Mouse (Mus musculus): ENCODE data around the gene Pklr. TPM values are rescaled to one million over a fixed set of nuclear protein-coding genes. Genes with fewer than 3 reads are reported as not detected.

Gene Pklr
- polyA plus RNA-seq, 1 experiment from 2014 or later, result 6.6 TPM

GRCm38 (mm10) chr3:89161786-89162185, 25.8 kb downstream of the Pklr start:
- H3K9ac ChIP-seq (ENCODE audit: low read length), result no peak overlapping the region
- no peak overlapping the region for H3K4me3 ChIP-seq (ENCODE audit: low read depth, low read length)
- ATAC-seq (ENCODE audit: low FRiP score, low TSS enrichment), result no peak
- no peak overlapping the region for H3K4me2 ChIP-seq (replicated peaks; ENCODE audit: low read depth)
- H3K4me1 ChIP-seq (replicated peaks; ENCODE audit: control insufficient read depth, insufficient read depth), result peaks cover 9% of the 10 kb centered on the region; the same call in 1 of the 2 replicates
- no peaks in the 10 kb centered on the region for H3K9me3 ChIP-seq (ENCODE audit: control insufficient read depth, low read length)
- TF ChIP-seq EP300 (optimal IDR thresholded peaks at IDR 0.05) (no peak), CTCF (IDR thresholded peaks at IDR 0.05; ENCODE audit: low read depth) (no peak)
- H3K27ac ChIP-seq (replicated peaks), result no peak overlapping the region
- 77% methylated on average over 4 of the region's 4 CpGs for WGBS
- H3K27me3 ChIP-seq (ENCODE audit: control insufficient read depth, insufficient read depth, low read length), result no peaks in the 10 kb centered on the region
- DNase-seq (ENCODE audit: low spot score), result no peak
- no peaks in the 10 kb centered on the region; the same call in 1 of the 2 replicates for H3K36me3 ChIP-seq (ENCODE audit: control insufficient read depth, insufficient read depth, low read length)

- ATAC-seq (ENCODE audit: low FRiP score, low TSS enrichment), result no peak
- no peak for TF ChIP-seq EP300 (optimal IDR thresholded peaks at IDR 0.05)
- TF ChIP-seq CTCF (IDR thresholded peaks at IDR 0.05; ENCODE audit: low read depth), result no peak
- Histone ChIP-seq H3K4me2 (replicated peaks; ENCODE audit: low read depth) (no peak overlapping the region), H3K27ac (replicated peaks) (no peak overlapping the region), H3K9me3 (ENCODE audit: control insufficient read depth, low read length) (no peaks in the 10 kb centered on the region), H3K4me3 (ENCODE audit: low read depth, low read length) (no peak overlapping the region), H3K27me3 (ENCODE audit: control insufficient read depth, insufficient read depth, low read length) (no peaks in the 10 kb centered on the region), H3K36me3 (ENCODE audit: control insufficient read depth, insufficient read depth, low read length) (peaks cover 3% of the 10 kb centered on the region; the same call in 1 of the 2 replicates), H3K9ac (ENCODE audit: low read length) (no peak overlapping the region), H3K4me1 (replicated peaks; ENCODE audit: control insufficient read depth, insufficient read depth) (peaks cover 9% of the 10 kb centered on the region; the same call in 1 of the 2 replicates)
- DNase-seq (ENCODE audit: low spot score), result no peak
- 72% methylated on average over 1 of the region's 1 CpGs for WGBS
Measured at GRCm38 (mm10) chr3:89163123-89163522, 27.2 kb downstream of the Pklr start.

- peaks cover 9% of the 10 kb centered on the region; the same call in 1 of the 2 replicates for H3K36me3 ChIP-seq (ENCODE audit: control insufficient read depth, insufficient read depth, low read length)
- WGBS, result 69% methylated on average over 5 of the region's 5 CpGs
- peak overlapping the region; percentile 49 for H3K4me2 ChIP-seq (replicated peaks; ENCODE audit: low read depth)
- H3K27me3 ChIP-seq (ENCODE audit: control insufficient read depth, insufficient read depth, low read length), result no peaks in the 10 kb centered on the region
- H3K4me1 ChIP-seq (replicated peaks; ENCODE audit: control insufficient read depth, insufficient read depth), result peaks cover 9% of the 10 kb centered on the region; the same call in 1 of the 2 replicates
- TF ChIP-seq CTCF (IDR thresholded peaks at IDR 0.05; ENCODE audit: low read depth) (no peak), EP300 (optimal IDR thresholded peaks at IDR 0.05) (no peak)
- no peak overlapping the region for H3K27ac ChIP-seq (replicated peaks)
- H3K4me3 ChIP-seq (ENCODE audit: low read depth, low read length), result peak overlapping the region; percentile 78; the same call in 1 of the 2 replicates
- no peak for ATAC-seq (ENCODE audit: low FRiP score, low TSS enrichment)
- H3K9me3 ChIP-seq (ENCODE audit: control insufficient read depth, low read length), result no peaks in the 10 kb centered on the region
- DNase-seq (ENCODE audit: low spot score), result no peak
- no peak overlapping the region for H3K9ac ChIP-seq (ENCODE audit: low read length)
Measured at GRCm38 (mm10) chr3:89163643-89164245, 27.8 kb downstream of the Pklr start.

- H3K36me3 ChIP-seq (ENCODE audit: control insufficient read depth, insufficient read depth, low read length), result peaks cover 14% of the 10 kb centered on the region; the same call in 1 of the 2 replicates
- ATAC-seq (ENCODE audit: low FRiP score, low TSS enrichment), result peak; percentile 98
- no peaks in the 10 kb centered on the region for H3K27me3 ChIP-seq (ENCODE audit: control insufficient read depth, insufficient read depth, low read length)
- peak within 1 kb of the TSS; percentile 49 for H3K4me2 ChIP-seq (replicated peaks; ENCODE audit: low read depth)
- WGBS, result under 1% methylated on average over 70 of the region's 79 CpGs
- peak within 1 kb of the TSS; percentile 78 for H3K4me3 ChIP-seq (ENCODE audit: low read depth, low read length)
- TF ChIP-seq EP300 (optimal IDR thresholded peaks at IDR 0.05) (no peak), CTCF (IDR thresholded peaks at IDR 0.05; ENCODE audit: low read depth) (no peak)
- peak within 1 kb of the TSS; percentile 98 for H3K27ac ChIP-seq (replicated peaks)
- H3K9me3 ChIP-seq (ENCODE audit: control insufficient read depth, low read length), result no peaks in the 10 kb centered on the region
- H3K9ac ChIP-seq (ENCODE audit: low read length), result peak within 1 kb of the TSS; percentile 97
- peak; percentile 96 for DNase-seq (ENCODE audit: low spot score)
- peaks cover 5% of the 10 kb centered on the region; the same call in 1 of the 2 replicates for H3K4me1 ChIP-seq (replicated peaks; ENCODE audit: control insufficient read depth, insufficient read depth)
Measured at GRCm38 (mm10) chr3:89164506-89165267, 28.7 kb downstream of the Pklr start, which contains the start of gene Clk2. TSS of gene Clk2 (plus strand) at chr3:89164795.

- 10% methylated on average over 12 of the region's 12 CpGs for WGBS
Measured at GRCm38 (mm10) chr3:89165268-89165870, 29.4 kb downstream of the Pklr start.

More at GRCm38 (mm10) chr3:89165268-89165870, 29.4 kb downstream of the Pklr start:
- H3K9ac ChIP-seq (ENCODE audit: low read length), result peak overlapping the region; percentile 97
- H3K27me3 ChIP-seq (ENCODE audit: control insufficient read depth, insufficient read depth, low read length), result no peaks in the 10 kb centered on the region
- no peak for TF ChIP-seq CTCF (IDR thresholded peaks at IDR 0.05; ENCODE audit: low read depth)
- TF ChIP-seq EP300 (optimal IDR thresholded peaks at IDR 0.05), result no peak
- peak overlapping the region; percentile 78 for H3K4me3 ChIP-seq (ENCODE audit: low read depth, low read length)
- H3K4me1 ChIP-seq (replicated peaks; ENCODE audit: control insufficient read depth, insufficient read depth), result 0 out of 2 replicates have a peak, but pooled peaks cover 2% of the 10 kb centered on the region
- DNase-seq (ENCODE audit: low spot score) (no peak), ATAC-seq (ENCODE audit: low FRiP score, low TSS enrichment) (no peak)
- peak overlapping the region; percentile 98 for H3K27ac ChIP-seq (replicated peaks)
- peaks cover 16% of the 10 kb centered on the region; the same call in 1 of the 2 replicates for H3K36me3 ChIP-seq (ENCODE audit: control insufficient read depth, insufficient read depth, low read length)
- H3K4me2 ChIP-seq (replicated peaks; ENCODE audit: low read depth), result peak overlapping the region; percentile 49
- no peaks in the 10 kb centered on the region for H3K9me3 ChIP-seq (ENCODE audit: control insufficient read depth, low read length)

Measured in stomach, postnatal 0 days (tissue).